Mouse (Mus musculus): ENCODE data around the gene Gm5591.
"Not testable (repeated sequence)": the region's sequence is repeated elsewhere in the genome, so short reads cannot be mapped to it uniquely, and the experiment has no call there.

Gene Gm5591

GRCm38 (mm10) chr7:38528093-38528492 is at the start of gene Gm5591:
TSS of gene Gm5591 (minus strand) at chr7:38528193.
- not testable (repeated sequence) for DNase-seq (ENCODE audit: low spot score in 2 of 2)

- DNase-seq (ENCODE audit: low spot score in 2 of 2): not testable (repeated sequence)
Observed at GRCm38 (mm10) chr7:38488468-38488867, 39.5 kb downstream of the Gm5591 start.
